Mouse (Mus musculus): ENCODE measurements at regions not wholly inside any gene's neighbourhood (a gene's known extent, or its start where the extent isn't known, plus 50 kb on each side); places are given as distances from the start of the nearest gene placed in this dataset.

GRCm38 (mm10) chr12:74657036-74657648 is 340.9 kb upstream of the Gm11042 start:
- WGBS, result 69% methylated on average over 2 of the region's 2 CpGs
- Histone ChIP-seq H3K27ac (no peak overlapping the region), H3K9ac (replicated peaks) (no peak overlapping the region), H3K4me2 (replicated peaks) (no peak overlapping the region), H3K27me3 (no peaks in the 10 kb centered on the region), H3K4me1 (replicated peaks) (no peaks in the 10 kb centered on the region), H3K36me3 (no peaks in the 10 kb centered on the region), H3K9me3 (no peaks in the 10 kb centered on the region), H3K4me3 (replicated peaks) (no peak overlapping the region)
- ATAC-seq, result no peak

GRCm38 (mm10) chr12:74651256-74651655 is 335.1 kb upstream of the Gm11042 start:
- Histone ChIP-seq H3K27ac (no peak overlapping the region), H3K36me3 (no peaks in the 10 kb centered on the region), H3K27me3 (no peaks in the 10 kb centered on the region), H3K9me3 (no peaks in the 10 kb centered on the region), H3K4me3 (replicated peaks) (no peak overlapping the region), H3K4me2 (replicated peaks) (no peak overlapping the region), H3K9ac (replicated peaks) (no peak overlapping the region), H3K4me1 (replicated peaks) (no peaks in the 10 kb centered on the region)
- no peak for ATAC-seq
- 73% methylated on average over 1 of the region's 1 CpGs for WGBS

GRCm38 (mm10) chr12:74632827-74633226 is 316.6 kb upstream of the Gm11042 start:
- no peak overlapping the region for H3K9ac ChIP-seq (replicated peaks)
- no peak for ATAC-seq
- no peaks in the 10 kb centered on the region for H3K27me3 ChIP-seq
- H3K4me3 ChIP-seq (replicated peaks), result no peak overlapping the region
- H3K4me2 ChIP-seq (replicated peaks), result no peak overlapping the region
- H3K4me1 ChIP-seq (replicated peaks), result no peaks in the 10 kb centered on the region
- no peaks in the 10 kb centered on the region for H3K9me3 ChIP-seq
- H3K27ac ChIP-seq, result no peak overlapping the region
- no peaks in the 10 kb centered on the region for H3K36me3 ChIP-seq
- 82% methylated on average over 2 of the region's 2 CpGs for WGBS

- no peak for ATAC-seq
- 90% methylated on average over 2 of the region's 2 CpGs for WGBS
- no peak overlapping the region for H3K4me2 ChIP-seq (replicated peaks)
- H3K4me1 ChIP-seq (replicated peaks), result no peaks in the 10 kb centered on the region
- H3K9me3 ChIP-seq, result no peaks in the 10 kb centered on the region
- no peaks in the 10 kb centered on the region for H3K36me3 ChIP-seq
- no peak overlapping the region for H3K4me3 ChIP-seq (replicated peaks)
- H3K27ac ChIP-seq, result no peak overlapping the region
- no peaks in the 10 kb centered on the region for H3K27me3 ChIP-seq
- no peak overlapping the region for H3K9ac ChIP-seq (replicated peaks)
Observed at GRCm38 (mm10) chr12:74595208-74595607, 279.0 kb upstream of the Gm11042 start.

GRCm38 (mm10) chr12:74554599-74554998 is 238.4 kb upstream of the Gm11042 start:
- H3K27ac ChIP-seq, result no peak overlapping the region
- no peak overlapping the region for H3K4me3 ChIP-seq (replicated peaks)
- H3K4me1 ChIP-seq (replicated peaks), result no peaks in the 10 kb centered on the region
- no peak for ATAC-seq
- H3K27me3 ChIP-seq, result no peaks in the 10 kb centered on the region
- H3K4me2 ChIP-seq (replicated peaks), result no peak overlapping the region
- no peak overlapping the region for H3K9ac ChIP-seq (replicated peaks)
- no peaks in the 10 kb centered on the region for H3K36me3 ChIP-seq
- WGBS, result 86% methylated on average over 2 of the region's 2 CpGs
- no peaks in the 10 kb centered on the region for H3K9me3 ChIP-seq

GRCm38 (mm10) chr12:74544172-74544571 is 228.0 kb upstream of the Gm11042 start:
- Histone ChIP-seq H3K9ac (replicated peaks) (no peak overlapping the region), H3K4me3 (replicated peaks) (no peak overlapping the region), H3K4me2 (replicated peaks) (no peak overlapping the region), H3K27me3 (no peaks in the 10 kb centered on the region), H3K4me1 (replicated peaks) (no peaks in the 10 kb centered on the region), H3K9me3 (no peaks in the 10 kb centered on the region), H3K36me3 (no peaks in the 10 kb centered on the region), H3K27ac (no peak overlapping the region)
- ATAC-seq, result no peak
- 93% methylated on average over 2 of the region's 2 CpGs for whole genome bisulfite sequencing

GRCm38 (mm10) chr12:74534882-74535281 is 218.7 kb upstream of the Gm11042 start:
- no peak overlapping the region for H3K4me2 ChIP-seq (replicated peaks)
- H3K36me3 ChIP-seq, result no peaks in the 10 kb centered on the region
- 89% methylated on average over 2 of the region's 2 CpGs for WGBS
- no peaks in the 10 kb centered on the region for H3K4me1 ChIP-seq (replicated peaks)
- no peaks in the 10 kb centered on the region for H3K27me3 ChIP-seq
- H3K27ac ChIP-seq, result no peak overlapping the region
- no peak overlapping the region for H3K4me3 ChIP-seq (replicated peaks)
- no peak overlapping the region for H3K9ac ChIP-seq (replicated peaks)
- no peaks in the 10 kb centered on the region for H3K9me3 ChIP-seq
- ATAC-seq, result no peak

GRCm38 (mm10) chr12:74528983-74529566 is 212.9 kb upstream of the Gm11042 start:
- Histone ChIP-seq H3K9me3 (no peaks in the 10 kb centered on the region), H3K36me3 (no peaks in the 10 kb centered on the region), H3K9ac (replicated peaks) (no peak overlapping the region), H3K4me1 (replicated peaks) (peaks cover 7% of the 10 kb centered on the region; the same call in 1 of the 2 replicates), H3K27ac (no peak overlapping the region), H3K4me3 (replicated peaks) (no peak overlapping the region), H3K4me2 (replicated peaks) (no peak overlapping the region), H3K27me3 (no peaks in the 10 kb centered on the region)
- ATAC-seq, result no peak
- WGBS, result 93% methylated on average over 5 of the region's 5 CpGs

GRCm38 (mm10) chr12:74527190-74527621 is 211.0 kb upstream of the Gm11042 start:
- H3K9me3 ChIP-seq, result no peaks in the 10 kb centered on the region
- no peak overlapping the region for H3K9ac ChIP-seq (replicated peaks)
- no peak overlapping the region for H3K4me2 ChIP-seq (replicated peaks)
- no peak overlapping the region for H3K27ac ChIP-seq
- H3K4me3 ChIP-seq (replicated peaks), result no peak overlapping the region
- H3K4me1 ChIP-seq (replicated peaks), result peaks cover 7% of the 10 kb centered on the region; the same call in 1 of the 2 replicates
- no peaks in the 10 kb centered on the region for H3K27me3 ChIP-seq
- WGBS, result 46% methylated on average over 2 of the region's 2 CpGs
- ATAC-seq, result peak; percentile 40; the same call in 1 of the 2 replicates
- no peaks in the 10 kb centered on the region for H3K36me3 ChIP-seq

GRCm38 (mm10) chr12:74523988-74524387 is 207.8 kb upstream of the Gm11042 start:
- H3K9ac ChIP-seq (replicated peaks), result no peak overlapping the region
- no peaks in the 10 kb centered on the region for H3K9me3 ChIP-seq
- H3K4me3 ChIP-seq (replicated peaks), result no peak overlapping the region
- no peaks in the 10 kb centered on the region for H3K36me3 ChIP-seq
- ATAC-seq, result no peak
- no peaks in the 10 kb centered on the region for H3K27me3 ChIP-seq
- H3K27ac ChIP-seq, result no peak overlapping the region
- no peak overlapping the region for H3K4me2 ChIP-seq (replicated peaks)
- peaks cover 7% of the 10 kb centered on the region; the same call in 1 of the 2 replicates for H3K4me1 ChIP-seq (replicated peaks)

- Histone ChIP-seq H3K27ac (no peak overlapping the region), H3K27me3 (no peaks in the 10 kb centered on the region), H3K4me1 (replicated peaks) (no peaks in the 10 kb centered on the region), H3K9ac (replicated peaks) (no peak overlapping the region), H3K4me3 (replicated peaks) (no peak overlapping the region), H3K9me3 (no peaks in the 10 kb centered on the region), H3K36me3 (no peaks in the 10 kb centered on the region), H3K4me2 (replicated peaks) (no peak overlapping the region)
- ATAC-seq, result no peak
- WGBS, result 92% methylated on average over 6 of the region's 6 CpGs
Observed at GRCm38 (mm10) chr12:74518032-74518431, 201.8 kb upstream of the Gm11042 start.

GRCm38 (mm10) chr12:74516527-74516926 is 200.3 kb upstream of the Gm11042 start:
- no peak overlapping the region for H3K9ac ChIP-seq (replicated peaks)
- no peak overlapping the region for H3K27ac ChIP-seq

GRCm38 (mm10) chr12:74502791-74503190 is 186.6 kb upstream of the Gm11042 start:
- Histone ChIP-seq H3K27me3 (no peaks in the 10 kb centered on the region), H3K9me3 (no peaks in the 10 kb centered on the region)
- ATAC-seq, result no peak

More at GRCm38 (mm10) chr12:74516527-74516926, 200.3 kb upstream of the Gm11042 start:
- Histone ChIP-seq H3K9me3 (no peaks in the 10 kb centered on the region), H3K4me3 (replicated peaks) (no peak overlapping the region), H3K36me3 (no peaks in the 10 kb centered on the region), H3K4me2 (replicated peaks) (no peak overlapping the region), H3K4me1 (replicated peaks) (no peaks in the 10 kb centered on the region), H3K27me3 (no peaks in the 10 kb centered on the region)
- WGBS, result 44% methylated on average over 3 of the region's 3 CpGs
- 0 out of 2 replicates have a peak, but pooled peaks have one; percentile 68 for ATAC-seq

More at GRCm38 (mm10) chr12:74502791-74503190, 186.6 kb upstream of the Gm11042 start:
- H3K4me1 ChIP-seq (replicated peaks), result no peaks in the 10 kb centered on the region
- H3K4me2 ChIP-seq (replicated peaks), result no peak overlapping the region
- no peaks in the 10 kb centered on the region for H3K36me3 ChIP-seq
- no peak overlapping the region for H3K27ac ChIP-seq
- 85% methylated on average over 2 of the region's 2 CpGs for WGBS
- H3K4me3 ChIP-seq (replicated peaks), result no peak overlapping the region
- H3K9ac ChIP-seq (replicated peaks), result no peak overlapping the region
